Mouse (Mus musculus) E14TG2a.4 (cell line): ENCODE data around the gene Ciz1.

Experiments used
- CTCF ChIP-seq: conservative IDR thresholded peaks from 2 replicates; pipeline ENCODE4 v1.5.1; 2014; ENCODE audit warnings: low read length
- NANOG ChIP-seq: IDR thresholded peaks from 2 replicates; pipeline ENCODE4 v1.6.1; 2014; ENCODE audit warnings: borderline replicate concordance, low read length, mixed read lengths

DNA sequence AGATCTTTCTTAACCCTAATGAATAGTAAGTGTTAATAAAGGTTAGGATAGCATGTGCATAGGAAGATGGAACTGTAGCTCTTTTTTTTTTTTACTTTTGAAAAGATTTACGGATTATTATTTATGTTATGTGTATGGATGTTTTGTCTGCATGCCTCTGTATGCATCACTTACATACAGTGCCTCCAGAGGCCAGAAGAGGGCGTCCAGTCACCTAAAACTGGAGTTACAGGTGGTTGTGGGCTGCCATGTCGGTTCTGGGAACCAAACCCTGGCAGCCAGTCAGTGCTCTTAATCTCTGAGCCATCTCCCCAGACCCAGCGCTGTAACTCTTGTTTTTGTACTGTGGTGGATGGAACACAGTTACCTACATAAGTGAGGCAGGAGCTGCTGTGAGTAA, 27.8 kb upstream of the Ciz1 start:
- TF ChIP-seq CTCF = peak; percentile 46
- no peak for TF ChIP-seq NANOG
